Mouse (Mus musculus) stomach, postnatal 0 days (tissue): Measurements from ENCODE around the gene Cxcl16.

Experiments
- CTCF ChIP-seq: IDR thresholded peaks from 2 replicates; pipeline ENCODE4 v1.5.1; 2016; ENCODE audit warnings: antibody characterized with exemption, low read depth, mild to moderate bottlenecking, moderate library complexity
- EP300 ChIP-seq: optimal IDR thresholded peaks from 2 replicates; pipeline ENCODE3; 2016; ENCODE audit warnings: antibody characterized with exemption

DNA sequence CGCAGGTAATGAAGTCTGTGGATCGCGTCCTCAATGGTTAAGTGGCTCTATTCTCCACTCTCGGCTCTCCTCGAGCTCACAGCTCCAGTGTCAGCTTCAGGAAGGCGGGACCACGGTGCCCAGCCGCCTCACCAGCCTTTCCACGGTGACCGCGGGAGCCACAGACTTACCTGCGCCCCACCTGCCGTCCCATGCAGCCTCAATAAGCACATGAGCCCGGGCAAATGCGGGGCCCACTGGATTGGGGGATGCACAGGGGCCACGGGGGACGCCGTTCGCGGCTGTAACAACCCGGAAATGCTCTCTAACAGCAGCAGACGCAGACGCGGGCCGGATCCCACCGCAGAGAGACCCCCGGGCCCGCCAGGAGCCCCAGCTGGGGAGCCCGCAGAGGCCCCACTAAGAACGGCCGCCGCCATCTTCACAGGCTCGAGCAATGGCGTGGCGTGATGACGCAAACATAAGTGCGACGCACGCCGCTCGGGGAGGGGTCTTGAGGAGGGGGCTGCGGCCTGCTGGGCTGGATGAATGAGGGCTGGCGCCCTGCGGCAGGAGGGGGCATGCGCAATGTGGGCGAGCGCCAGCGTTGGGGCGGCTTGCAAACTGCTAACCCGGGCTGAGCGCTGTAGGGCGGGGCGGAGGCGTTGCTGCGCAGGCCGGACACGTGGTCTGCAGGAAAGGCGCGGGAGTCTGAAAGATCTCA, 50.0 kb downstream of the Cxcl16 start, which contains the start of gene Pelp1:
- TF ChIP-seq CTCF (no peak), EP300 (peak; percentile 51)
